Mouse (Mus musculus) kidney, embryonic 15.5 days (tissue): ENCODE measurements at regions not wholly inside any gene's neighbourhood (a gene's known extent, or its start where the extent isn't known, plus 50 kb on each side); places are given as distances from the start of the nearest gene placed in this dataset.

Experiments
- ATAC-seq: fragments of 200-750 bp; cut with Nextera tagmentation; replicated peaks from 2 replicates; pipeline ENCODE4 v1.8.0; 2017; ENCODE audit warnings: moderate TSS enrichment; ENCODE audit not compliant: low FRiP score
- H3K27ac ChIP-seq: fragments of 300-500 bp; sonication (generic); 2 replicates; pipeline ENCODE4 v1.5.1; 2015; ENCODE audit warnings: mild to moderate bottlenecking, inconsistent platforms
- H3K27me3 ChIP-seq: fragments of 300-500 bp; sonication (generic); 2 replicates; pipeline ENCODE4 v1.6.1; 2015; ENCODE audit warnings: inconsistent platforms
- H3K36me3 ChIP-seq: fragments of 300-500 bp; sonication (generic); 2 replicates; pipeline ENCODE4 v1.6.1; 2015; ENCODE audit warnings: inconsistent platforms
- H3K4me1 ChIP-seq: fragments of 300-500 bp; sonication (generic); 2 replicates; pipeline ENCODE4 v1.6.1; 2015; ENCODE audit warnings: inconsistent platforms
- H3K4me2 ChIP-seq: fragments of 300-500 bp; sonication (generic); 2 replicates; pipeline ENCODE4 v1.6.1; 2015; ENCODE audit warnings: moderate library complexity, mild to moderate bottlenecking, inconsistent platforms
- H3K4me3 ChIP-seq: fragments of 300-500 bp; sonication (generic); replicated peaks from 2 replicates; pipeline ENCODE4 v1.5.1; 2015; ENCODE audit warnings: mild to moderate bottlenecking, inconsistent platforms
- H3K9ac ChIP-seq: fragments of 300-500 bp; sonication (generic); 2 replicates; pipeline ENCODE4 v1.6.1; 2015; ENCODE audit warnings: mild to moderate bottlenecking, inconsistent platforms
- H3K9me3 ChIP-seq: fragments of 300-500 bp; sonication (generic); replicated peaks from 2 replicates; pipeline ENCODE4 v1.6.1; 2016; ENCODE audit warnings: inconsistent platforms
- WGBS: fragments of 180-500 bp; shearing (Covaris S2); methylation state at CpG from one replicate; pipeline ENCODE4 v1.1.7; 2015; ENCODE audit warnings: mixed read lengths; 5-methylcytosine and 5-hydroxymethylcytosine counted together

DNA sequence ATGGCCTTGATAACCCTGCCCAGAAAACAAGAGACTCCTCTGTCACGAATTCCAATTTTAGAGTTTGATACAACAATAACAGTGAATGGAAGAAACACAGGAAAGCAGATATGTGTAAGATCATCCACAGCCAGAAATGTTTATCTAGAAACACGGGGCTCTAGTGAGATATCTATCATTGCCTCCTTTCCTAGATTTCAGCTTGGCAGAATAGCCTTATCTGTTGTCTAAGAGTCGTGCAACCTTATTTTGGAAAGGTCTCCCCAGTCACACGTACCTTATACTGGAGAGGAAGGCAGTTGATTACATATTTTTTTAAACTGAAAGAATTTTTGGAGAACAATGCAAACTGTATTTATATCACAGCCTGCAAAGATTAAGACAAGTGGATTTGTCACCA is 61.6 kb downstream of the Gm10295 start:
- Histone ChIP-seq H3K4me1 (no peaks in the 10 kb centered on the region), H3K27ac (no peak overlapping the region), H3K27me3 (no peaks in the 10 kb centered on the region), H3K9ac (no peak overlapping the region), H3K9me3 (no peaks in the 10 kb centered on the region), H3K4me2 (no peak overlapping the region), H3K36me3 (no peaks in the 10 kb centered on the region), H3K4me3 (no peak overlapping the region)
- no peak for ATAC-seq
- 58% methylated on average over 4 of the region's 4 CpGs for whole genome bisulfite sequencing

DNA sequence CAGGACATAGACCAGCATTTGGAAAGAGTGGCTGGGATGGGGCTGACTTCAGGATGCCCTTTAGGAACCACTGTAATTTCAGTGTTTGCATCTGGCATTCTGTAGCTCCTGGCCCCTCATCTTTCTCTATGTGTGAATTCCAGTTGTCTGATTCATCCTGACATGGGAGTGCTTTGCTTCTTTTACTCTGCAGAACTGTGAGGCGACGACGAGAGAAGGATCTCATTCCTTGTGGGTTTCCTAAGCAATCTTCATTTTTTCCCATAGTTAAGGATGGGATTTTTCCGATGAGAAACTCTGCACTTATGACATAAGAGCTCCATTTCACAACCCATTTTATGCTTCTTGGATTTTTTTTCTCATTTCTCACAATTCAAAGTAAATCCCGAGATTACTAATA is 62.0 kb downstream of the Gm10295 start:
- no peak overlapping the region for H3K4me3 ChIP-seq

DNA sequence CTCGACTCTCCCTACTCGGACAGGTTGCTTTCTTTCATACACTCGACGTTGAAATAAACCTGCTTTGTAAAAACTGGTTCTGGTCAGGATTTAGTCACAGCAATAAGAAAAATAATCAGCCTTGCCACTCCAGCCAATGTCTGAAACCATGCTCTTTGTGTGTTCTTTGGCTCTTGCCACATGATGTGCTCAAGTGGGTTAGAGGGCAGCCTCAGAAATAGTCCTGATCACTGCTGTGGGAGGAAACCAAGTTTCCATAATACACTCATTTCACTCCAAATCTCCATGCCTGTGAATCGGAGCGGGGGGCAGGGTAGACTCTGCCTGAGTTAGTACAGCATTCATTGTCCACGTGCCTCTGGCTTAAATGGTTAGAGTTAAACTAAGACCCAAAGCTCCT is 63.8 kb downstream of the Gm10295 start:
- Histone ChIP-seq H3K27ac (no peak overlapping the region), H3K9ac (no peak overlapping the region), H3K9me3 (no peaks in the 10 kb centered on the region; the same call in 1 of the 2 replicates), H3K4me3 (no peak overlapping the region), H3K36me3 (no peaks in the 10 kb centered on the region), H3K4me2 (no peak overlapping the region), H3K4me1 (no peaks in the 10 kb centered on the region), H3K27me3 (no peaks in the 10 kb centered on the region)
- WGBS = 89% methylated on average over 7 of the region's 7 CpGs
- no peak for ATAC-seq

More for the DNA sequence above, 62.0 kb downstream of the Gm10295 start:
- Histone ChIP-seq H3K36me3 (no peaks in the 10 kb centered on the region), H3K4me1 (no peaks in the 10 kb centered on the region), H3K9me3 (no peaks in the 10 kb centered on the region), H3K27me3 (no peaks in the 10 kb centered on the region), H3K9ac (no peak overlapping the region), H3K27ac (no peak overlapping the region), H3K4me2 (no peak overlapping the region)
- WGBS = 75% methylated on average over 5 of the region's 5 CpGs
- ATAC-seq = no peak

DNA sequence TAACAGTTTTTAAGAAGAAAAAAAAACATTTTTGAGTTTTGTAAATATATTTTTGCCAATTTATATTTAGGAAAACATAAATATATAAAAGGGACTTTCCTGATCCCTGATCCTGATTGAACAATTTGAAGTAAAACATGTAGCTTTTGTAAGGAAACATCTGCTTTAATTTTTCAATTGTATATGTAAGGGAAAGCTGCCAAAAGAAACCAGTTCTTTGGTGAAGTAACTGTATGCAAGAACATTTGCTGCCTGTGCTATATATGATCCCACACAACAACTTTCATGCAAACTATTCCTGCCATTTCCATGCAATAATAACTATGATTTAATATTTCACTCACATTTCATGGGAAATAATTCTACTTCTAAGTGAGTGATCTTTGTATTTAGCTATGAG is 67.0 kb downstream of the Gm10295 start:
- H3K27ac ChIP-seq = no peak overlapping the region
- no peaks in the 10 kb centered on the region; the same call in 1 of the 2 replicates for H3K9me3 ChIP-seq
- H3K9ac ChIP-seq = no peak overlapping the region
- no peak for ATAC-seq
- H3K27me3 ChIP-seq = no peaks in the 10 kb centered on the region
- H3K36me3 ChIP-seq = no peaks in the 10 kb centered on the region
- H3K4me2 ChIP-seq = no peak overlapping the region
- H3K4me1 ChIP-seq = no peaks in the 10 kb centered on the region
- no peak overlapping the region for H3K4me3 ChIP-seq

DNA sequence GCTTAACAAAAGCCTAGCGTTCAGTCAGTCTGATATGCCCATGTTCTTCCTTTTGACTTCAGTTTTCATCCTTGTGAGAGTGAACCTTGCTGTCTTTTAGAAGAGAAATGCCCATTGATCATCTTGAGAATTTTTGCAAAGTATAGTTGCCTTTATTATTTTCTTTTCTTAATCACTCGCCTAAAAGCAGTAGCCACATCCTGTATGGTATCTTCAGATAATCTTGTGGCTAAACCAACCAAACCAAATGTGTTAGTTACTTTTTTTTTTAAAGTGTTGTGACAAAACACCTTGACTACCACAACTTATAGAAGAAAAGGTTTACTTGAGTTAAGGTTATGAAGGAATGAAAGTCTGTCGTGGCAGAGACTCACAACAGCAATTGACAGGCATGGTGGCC is 67.9 kb downstream of the Gm10295 start:
- Histone ChIP-seq H3K36me3 (no peaks in the 10 kb centered on the region), H3K4me1 (no peaks in the 10 kb centered on the region), H3K9ac (no peak overlapping the region), H3K4me2 (no peak overlapping the region), H3K27ac (no peak overlapping the region), H3K9me3 (no peaks in the 10 kb centered on the region; the same call in 1 of the 2 replicates), H3K4me3 (no peak overlapping the region), H3K27me3 (no peaks in the 10 kb centered on the region)
- ATAC-seq = no peak
- 92% methylated on average over 3 of the region's 3 CpGs for WGBS

DNA sequence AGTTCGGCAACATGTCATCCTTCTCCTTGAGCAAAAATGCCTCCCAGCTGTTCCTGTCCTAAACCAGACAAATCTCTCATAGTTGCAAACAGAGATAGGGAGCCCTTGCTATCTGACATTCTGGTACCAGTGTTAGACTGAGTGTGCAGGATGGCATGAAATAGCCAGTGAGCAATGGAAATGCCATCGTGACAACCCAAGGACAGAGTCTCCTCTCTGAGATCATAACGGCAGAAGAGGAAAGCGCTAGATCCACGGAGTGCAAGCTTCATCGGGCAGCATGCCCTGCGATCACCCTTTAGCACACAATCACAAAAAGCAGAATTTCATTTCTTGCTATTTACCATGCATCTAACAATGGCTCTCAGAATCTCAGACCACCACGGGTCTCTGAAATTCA is 85.2 kb downstream of the Gm10295 start:
- Histone ChIP-seq H3K9me3 (no peaks in the 10 kb centered on the region), H3K36me3 (no peaks in the 10 kb centered on the region), H3K9ac (no peak overlapping the region), H3K4me2 (no peak overlapping the region), H3K4me1 (no peaks in the 10 kb centered on the region), H3K4me3 (no peak overlapping the region), H3K27me3 (no peaks in the 10 kb centered on the region), H3K27ac (no peak overlapping the region)
- 81% methylated on average over 8 of the region's 8 CpGs for WGBS
- ATAC-seq = no peak

DNA sequence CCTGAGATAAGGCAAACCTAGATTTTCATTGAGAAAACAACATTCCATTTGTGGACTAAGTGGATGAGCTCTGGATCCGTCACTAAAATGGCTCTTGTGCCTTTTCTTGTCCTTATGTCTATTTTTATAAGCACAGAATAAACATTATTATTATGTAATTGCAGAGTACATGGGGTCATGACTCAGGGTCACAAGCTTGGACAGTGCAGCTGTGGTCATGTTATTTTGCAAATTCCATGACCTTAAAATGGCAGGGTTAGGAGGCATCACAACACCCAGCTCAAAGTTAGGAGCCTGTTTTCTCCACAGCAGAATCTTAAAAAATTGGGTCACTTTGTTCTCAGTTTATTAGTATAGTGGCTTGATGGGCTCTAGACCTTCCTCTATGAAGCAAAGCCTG is 87.2 kb downstream of the Gm10295 start:
- Histone ChIP-seq H3K9ac (no peak overlapping the region), H3K27ac (no peak overlapping the region), H3K27me3 (no peaks in the 10 kb centered on the region), H3K36me3 (no peaks in the 10 kb centered on the region), H3K4me3 (no peak overlapping the region), H3K4me2 (no peak overlapping the region), H3K9me3 (no peaks in the 10 kb centered on the region), H3K4me1 (no peaks in the 10 kb centered on the region)
- ATAC-seq = no peak
- 71% methylated on average over 1 of the region's 1 CpGs for WGBS

DNA sequence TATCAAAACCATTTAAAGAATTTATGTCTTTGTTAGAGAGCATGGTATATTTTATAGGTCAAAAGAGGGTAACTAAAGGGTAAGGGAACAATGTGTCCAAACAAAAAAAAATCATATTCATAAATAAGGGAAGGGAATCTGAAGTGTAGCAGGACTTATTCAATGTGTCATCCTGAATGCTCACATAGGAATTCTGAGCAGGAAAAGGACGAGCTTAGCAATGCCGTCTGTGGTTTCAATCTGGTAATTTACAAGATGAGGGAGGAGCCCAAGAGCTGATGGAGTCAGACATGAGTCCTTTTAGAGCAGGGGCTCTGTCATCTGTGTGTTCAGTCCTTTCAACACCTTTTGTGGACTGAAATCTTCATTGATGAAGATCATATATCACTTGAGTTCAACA is 101.6 kb downstream of the Gm10295 start:
- no peak overlapping the region for H3K9ac ChIP-seq
- no peak overlapping the region for H3K4me2 ChIP-seq
- peak overlapping the region; percentile 69 for H3K27ac ChIP-seq
- H3K4me1 ChIP-seq = 0 out of 2 replicates have a peak, but pooled peaks cover 10% of the 10 kb centered on the region
- no peaks in the 10 kb centered on the region for H3K36me3 ChIP-seq
- no peaks in the 10 kb centered on the region for H3K9me3 ChIP-seq
- no peak overlapping the region for H3K4me3 ChIP-seq
- no peak for ATAC-seq
- H3K27me3 ChIP-seq = no peaks in the 10 kb centered on the region
- 40% methylated on average over 2 of the region's 2 CpGs for WGBS

DNA sequence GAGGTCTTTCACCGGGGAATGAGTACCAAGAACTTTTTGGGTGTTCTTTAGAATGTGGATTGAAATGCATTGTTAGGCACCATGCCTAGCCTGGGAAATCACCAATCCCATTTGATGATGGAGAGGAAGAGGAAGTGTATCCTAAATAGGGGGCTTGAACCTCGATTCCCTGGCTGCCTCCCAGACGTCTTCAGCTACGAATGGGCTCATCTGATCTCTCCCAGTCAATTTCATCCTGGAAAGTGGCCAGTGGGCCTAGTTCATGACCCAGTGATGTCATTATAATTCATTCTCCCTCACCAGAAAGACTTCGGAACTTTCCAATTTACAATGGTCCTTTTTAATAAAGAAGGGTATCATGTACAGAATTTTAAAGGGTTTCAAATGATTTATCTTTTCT is 102.1 kb downstream of the Gm10295 start:
- H3K4me2 ChIP-seq = no peak overlapping the region
- ATAC-seq = peak; percentile 60; the same call in 1 of the 2 replicates
- H3K4me3 ChIP-seq = no peak overlapping the region
- 0 out of 2 replicates have a peak, but pooled peaks cover 10% of the 10 kb centered on the region for H3K4me1 ChIP-seq
- no peaks in the 10 kb centered on the region for H3K27me3 ChIP-seq
- 42% methylated on average over 5 of the region's 5 CpGs for WGBS
- H3K9me3 ChIP-seq = no peaks in the 10 kb centered on the region
- H3K27ac ChIP-seq = peak overlapping the region; percentile 56
- no peaks in the 10 kb centered on the region for H3K36me3 ChIP-seq
- H3K9ac ChIP-seq = no peak overlapping the region

DNA sequence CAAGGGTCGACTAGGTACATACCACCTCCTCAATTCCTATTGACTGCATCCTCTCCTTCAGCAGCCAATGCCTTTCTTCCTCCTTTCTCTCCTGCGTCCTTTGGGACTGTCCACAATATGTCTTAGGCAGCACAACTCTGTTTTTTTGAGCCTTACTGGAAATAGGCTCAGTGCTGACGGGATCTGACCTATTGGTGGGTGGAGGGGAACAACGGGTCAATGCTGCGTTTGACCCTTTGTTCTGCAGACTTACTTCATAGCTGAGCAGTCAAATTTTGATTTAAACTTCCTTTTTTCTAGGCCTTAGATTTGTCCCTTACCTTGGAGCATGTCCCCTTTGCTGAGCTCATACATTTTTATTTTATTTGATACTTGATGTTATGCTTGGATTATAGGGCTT is 103.4 kb downstream of the Gm10295 start:
- H3K9me3 ChIP-seq = no peaks in the 10 kb centered on the region
- no peak overlapping the region for H3K27ac ChIP-seq
- WGBS = 67% methylated on average over 5 of the region's 5 CpGs
- H3K4me3 ChIP-seq = no peak overlapping the region
- H3K36me3 ChIP-seq = no peaks in the 10 kb centered on the region
- H3K9ac ChIP-seq = no peak overlapping the region
- no peak overlapping the region for H3K4me2 ChIP-seq
- 0 out of 2 replicates have a peak, but pooled peaks cover 10% of the 10 kb centered on the region for H3K4me1 ChIP-seq
- no peaks in the 10 kb centered on the region for H3K27me3 ChIP-seq
- ATAC-seq = no peak

DNA sequence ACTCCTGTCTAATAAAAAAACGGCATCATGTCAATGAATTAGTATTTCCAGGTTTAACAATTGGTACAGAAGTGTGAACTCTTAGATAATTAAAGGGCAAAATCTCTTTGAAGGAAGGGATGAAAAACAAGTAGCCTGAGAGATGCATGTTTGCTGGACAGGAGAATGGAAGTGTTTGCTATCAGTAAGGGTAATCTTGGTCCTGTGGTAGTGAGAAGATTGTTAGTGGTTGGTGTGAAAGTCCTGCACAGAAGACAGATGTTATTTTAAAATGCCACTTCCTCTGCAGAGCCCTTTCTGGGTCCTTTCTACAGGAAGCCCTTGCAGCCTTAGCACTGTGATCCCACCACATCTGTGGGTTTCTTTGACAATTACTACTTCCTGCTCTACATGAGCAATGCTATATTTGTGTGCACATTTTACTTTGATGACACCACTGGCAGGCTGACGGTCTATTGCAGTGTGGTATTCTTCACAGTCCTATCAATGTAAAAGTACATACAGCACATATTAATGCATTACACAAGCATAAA is 108.8 kb downstream of the Gm10295 start:
- Histone ChIP-seq H3K9me3 (no peaks in the 10 kb centered on the region), H3K4me3 (no peak overlapping the region), H3K4me1 (no peaks in the 10 kb centered on the region), H3K9ac (no peak overlapping the region), H3K27me3 (no peaks in the 10 kb centered on the region), H3K36me3 (no peaks in the 10 kb centered on the region), H3K27ac (no peak overlapping the region), H3K4me2 (no peak overlapping the region)
- 76% methylated on average over 2 of the region's 2 CpGs for WGBS
- no peak for ATAC-seq

DNA sequence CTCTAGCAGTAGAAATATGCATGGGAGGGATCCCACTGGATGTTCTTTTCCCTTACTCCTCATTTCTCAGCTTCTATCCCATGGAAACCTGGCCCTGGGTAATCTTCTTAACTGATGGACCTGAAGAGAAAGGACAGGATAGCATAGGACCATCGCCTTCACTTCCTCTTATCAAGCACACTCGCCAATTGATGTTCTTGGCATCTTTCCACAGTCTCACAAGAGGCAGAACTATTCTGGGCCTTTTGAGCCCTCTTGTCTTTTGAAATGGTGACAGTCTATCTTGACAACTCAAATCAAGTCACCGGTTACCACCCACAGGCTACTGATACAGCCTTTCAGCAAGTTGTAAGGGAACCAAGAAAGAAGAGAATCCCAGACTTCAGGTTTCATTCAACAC is 112.1 kb downstream of the Gm10295 start:
- H3K9ac ChIP-seq = no peak overlapping the region
- no peak overlapping the region for H3K4me3 ChIP-seq
- 69% methylated on average over 3 of the region's 3 CpGs for WGBS
- H3K36me3 ChIP-seq = no peaks in the 10 kb centered on the region
- H3K4me1 ChIP-seq = peaks cover 15% of the 10 kb centered on the region; the same call in 1 of the 2 replicates
- no peak overlapping the region for H3K4me2 ChIP-seq
- H3K27ac ChIP-seq = no peak overlapping the region
- H3K9me3 ChIP-seq = no peaks in the 10 kb centered on the region
- ATAC-seq = no peak
- H3K27me3 ChIP-seq = no peaks in the 10 kb centered on the region

DNA sequence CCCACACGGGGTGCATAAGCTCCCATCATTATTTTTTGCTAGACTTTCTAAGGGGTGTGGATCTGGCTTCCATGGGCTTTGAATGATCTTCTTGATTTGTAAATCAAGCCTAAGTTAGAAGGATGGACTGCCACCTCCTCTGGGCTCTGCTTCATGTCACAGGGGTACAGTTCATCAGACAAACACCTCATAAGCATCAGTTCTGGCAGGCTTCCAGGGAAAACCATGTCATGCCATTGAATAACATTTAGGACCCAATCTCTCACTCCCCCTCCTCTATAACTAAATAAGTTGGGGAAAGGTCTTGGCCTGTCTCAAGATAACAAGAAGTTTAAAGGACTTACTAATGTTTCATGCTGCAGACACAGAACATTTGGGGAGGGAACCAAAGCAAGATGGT is 115.0 kb downstream of the Gm10295 start:
- no peaks in the 10 kb centered on the region for H3K27me3 ChIP-seq
- H3K4me2 ChIP-seq = no peak overlapping the region
- no peaks in the 10 kb centered on the region for H3K36me3 ChIP-seq
- H3K9ac ChIP-seq = no peak overlapping the region
- WGBS = 64% methylated on average over 1 of the region's 1 CpGs
- H3K9me3 ChIP-seq = no peaks in the 10 kb centered on the region
- ATAC-seq = no peak
- H3K4me3 ChIP-seq = no peak overlapping the region
- H3K27ac ChIP-seq = peak overlapping the region; percentile 87
- peaks cover 40% of the 10 kb centered on the region for H3K4me1 ChIP-seq
